Mouse (Mus musculus): ENCODE results near the gene Cmtm4. TPM values are rescaled to one million over a fixed set of nuclear protein-coding genes. Genes with fewer than 3 reads are reported as not detected.

Gene Cmtm4
- total RNA-seq, 1 experiment: 21.3 TPM

DNA sequence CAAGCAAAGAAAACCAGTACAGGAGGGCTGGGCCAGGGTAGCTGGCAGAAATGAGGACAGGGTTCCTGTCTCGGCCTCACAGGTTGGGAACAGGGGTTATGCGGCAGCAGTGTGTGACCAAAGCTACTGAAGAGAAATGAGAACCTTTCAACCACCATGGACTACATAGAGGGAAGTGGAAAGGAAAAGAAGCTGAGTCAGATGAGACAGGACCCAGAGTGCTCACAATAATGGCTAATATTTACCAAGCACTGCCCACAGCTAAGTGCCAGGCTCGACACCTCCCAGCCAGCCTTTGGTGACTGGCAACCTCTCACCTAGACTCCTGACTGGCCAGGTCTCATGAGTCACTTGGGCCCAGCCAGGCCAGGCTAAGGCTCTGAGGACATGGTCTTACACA is 11.6 kb downstream of the Cmtm4 start:
- Histone ChIP-seq H3K9me3 (ENCODE audit: control insufficient read depth, insufficient read depth, low read depth, low read length) (no peaks in the 10 kb centered on the region), H3K36me3 (ENCODE audit: control insufficient read depth, insufficient read depth, low read length, poor library complexity, severe bottlenecking) (no peaks in the 10 kb centered on the region), H3K9ac (ENCODE audit: insufficient read depth, low read depth, low read length, poor library complexity, severe bottlenecking) (no peak overlapping the region), H3K4me1 (ENCODE audit: control insufficient read depth in 2 of 2, insufficient read depth in 2 of 2, low read length in 2 of 2, poor library complexity in 1 of 2) (peaks cover 3 to 16% of the 10 kb centered on the region in 2 experiments; a peak in 3 of 4 replicates), H3K4me3 (ENCODE audit: insufficient read depth in 1 of 2, low read depth in 1 of 2, low read length in 2 of 2, poor library complexity in 1 of 2, severe bottlenecking in 1 of 2) (no peak overlapping the region), H3K27ac (ENCODE audit: insufficient read depth, low read depth, low read length, poor library complexity, severe bottlenecking) (no peak overlapping the region)
- TF ChIP-seq HCFC1 (IDR thresholded peaks at IDR 0.05; ENCODE audit: borderline replicate concordance, insufficient read depth, low read length): no peak
- no peak for TF ChIP-seq ZNF384 (IDR thresholded peaks at IDR 0.05; ENCODE audit: low read depth, low read length)
- no peak for TF ChIP-seq CHD2 (IDR thresholded peaks at IDR 0.05; ENCODE audit: low read depth, low read length)
- TF ChIP-seq MAFK (IDR thresholded peaks at IDR 0.05; ENCODE audit: insufficient read depth, low read depth, low read length): no peak
- no peak for TF ChIP-seq ZC3H11A (IDR thresholded peaks at IDR 0.05; ENCODE audit: borderline replicate concordance, low read depth, low read length)
- in situ Hi-C loops (cut with MboI; ENCODE audit: low sequenced_read_pairs in 2 of 2, unreplicated experiment in 2 of 2): no loop called here
- no peak for DNase-seq (ENCODE audit: low read depth, low spot score)

- Histone ChIP-seq H3K27ac (ENCODE audit: insufficient read depth, low read depth, low read length, poor library complexity, severe bottlenecking) (no peak overlapping the region), H3K36me3 (ENCODE audit: control insufficient read depth, insufficient read depth, low read length, poor library complexity, severe bottlenecking) (no peaks in the 10 kb centered on the region), H3K9ac (ENCODE audit: insufficient read depth, low read depth, low read length, poor library complexity, severe bottlenecking) (no peak overlapping the region), H3K4me1 (ENCODE audit: control insufficient read depth in 2 of 2, insufficient read depth in 2 of 2, low read length in 2 of 2, poor library complexity in 1 of 2) (peaks cover 3 to 16% of the 10 kb centered on the region in 2 experiments; a peak in 3 of 4 replicates), H3K9me3 (ENCODE audit: control insufficient read depth, insufficient read depth, low read depth, low read length) (no peaks in the 10 kb centered on the region), H3K4me3 (ENCODE audit: insufficient read depth in 1 of 2, low read depth in 1 of 2, low read length in 2 of 2, poor library complexity in 1 of 2, severe bottlenecking in 1 of 2) (no peak overlapping the region)
- no peak for TF ChIP-seq CHD2 (IDR thresholded peaks at IDR 0.05; ENCODE audit: low read depth, low read length)
- TF ChIP-seq ZC3H11A (IDR thresholded peaks at IDR 0.05; ENCODE audit: borderline replicate concordance, low read depth, low read length): no peak
- no peak for TF ChIP-seq HCFC1 (IDR thresholded peaks at IDR 0.05; ENCODE audit: borderline replicate concordance, insufficient read depth, low read length)
- no peak for TF ChIP-seq ZNF384 (IDR thresholded peaks at IDR 0.05; ENCODE audit: low read depth, low read length)
- no peak for TF ChIP-seq MAFK (IDR thresholded peaks at IDR 0.05; ENCODE audit: insufficient read depth, low read depth, low read length)
- in situ Hi-C loops (cut with MboI; ENCODE audit: low sequenced_read_pairs in 2 of 2, unreplicated experiment in 2 of 2): no loop called here
- DNase-seq (ENCODE audit: low read depth, low spot score): no peak
Observed at GRCm38 (mm10) chr8:104383296-104383695, 12.3 kb downstream of the Cmtm4 start.

DNA sequence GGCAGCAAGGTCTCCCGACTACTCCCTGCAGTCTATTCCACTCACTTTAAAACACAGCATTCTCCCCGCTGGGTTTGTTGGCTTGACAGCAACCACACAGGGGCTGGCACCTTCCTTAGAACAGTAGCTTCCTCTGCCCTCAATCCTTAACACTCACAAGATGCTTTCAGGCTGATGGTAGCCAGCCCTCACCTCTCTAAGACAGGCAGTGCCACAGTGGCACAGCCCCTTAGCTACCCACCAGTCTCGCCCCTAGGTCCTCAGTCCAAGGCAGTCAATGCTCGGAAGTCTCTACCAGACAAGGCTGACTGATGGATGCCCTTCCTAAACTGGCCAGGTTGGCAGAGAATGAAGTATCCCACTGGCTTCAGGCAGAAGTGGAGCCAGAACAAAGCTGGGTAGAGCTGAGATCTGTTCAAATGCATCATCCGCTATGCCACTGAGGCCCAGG is 14.6 kb downstream of the Cmtm4 start:
- Histone ChIP-seq H3K36me3 (ENCODE audit: control insufficient read depth, insufficient read depth, low read length, poor library complexity, severe bottlenecking) (no peaks in the 10 kb centered on the region), H3K9me3 (ENCODE audit: control insufficient read depth, insufficient read depth, low read depth, low read length) (no peaks in the 10 kb centered on the region), H3K4me3 (ENCODE audit: insufficient read depth in 1 of 2, low read depth in 1 of 2, low read length in 2 of 2, poor library complexity in 1 of 2, severe bottlenecking in 1 of 2) (no peak overlapping the region), H3K9ac (ENCODE audit: insufficient read depth, low read depth, low read length, poor library complexity, severe bottlenecking) (no peak overlapping the region), H3K4me1 (ENCODE audit: control insufficient read depth in 2 of 2, insufficient read depth in 2 of 2, low read length in 2 of 2, poor library complexity in 1 of 2) (peaks cover 5 to 12% of the 10 kb centered on the region in 2 experiments), H3K27ac (ENCODE audit: insufficient read depth, low read depth, low read length, poor library complexity, severe bottlenecking) (no peak overlapping the region)
- in situ Hi-C loops (cut with MboI; ENCODE audit: low sequenced_read_pairs in 2 of 2, unreplicated experiment in 2 of 2): no loop called here
- no peak for DNase-seq (ENCODE audit: low read depth, low spot score)
- no peak for TF ChIP-seq MAFK (IDR thresholded peaks at IDR 0.05; ENCODE audit: insufficient read depth, low read depth, low read length)
- no peak for TF ChIP-seq CHD2 (IDR thresholded peaks at IDR 0.05; ENCODE audit: low read depth, low read length)
- TF ChIP-seq HCFC1 (IDR thresholded peaks at IDR 0.05; ENCODE audit: borderline replicate concordance, insufficient read depth, low read length): no peak
- no peak for TF ChIP-seq ZC3H11A (IDR thresholded peaks at IDR 0.05; ENCODE audit: borderline replicate concordance, low read depth, low read length)
- TF ChIP-seq ZNF384 (IDR thresholded peaks at IDR 0.05; ENCODE audit: low read depth, low read length): no peak

DNA sequence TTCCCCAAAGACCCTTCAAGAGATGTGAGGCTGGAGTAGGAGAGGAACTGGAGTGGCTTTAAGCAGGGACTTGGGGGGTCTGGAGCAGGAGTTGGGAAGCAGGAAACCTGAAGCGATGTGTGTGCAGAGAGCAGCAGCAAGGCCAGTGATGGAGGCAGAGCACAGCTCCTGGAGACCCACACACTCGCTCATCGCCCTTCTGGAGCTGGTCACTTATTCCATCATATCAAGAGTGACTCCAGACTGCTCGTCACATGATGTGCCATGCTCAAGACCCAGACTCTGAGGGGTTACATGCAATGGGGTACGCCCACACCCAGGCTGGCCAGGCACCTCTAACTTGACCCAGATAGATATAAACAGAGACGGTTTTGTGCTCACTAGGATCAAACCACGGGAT is 15.3 kb downstream of the Cmtm4 start:
- no peaks in the 10 kb centered on the region for H3K9me3 ChIP-seq (ENCODE audit: control insufficient read depth, insufficient read depth, low read depth, low read length)
- H3K4me3 ChIP-seq (ENCODE audit: insufficient read depth in 1 of 2, low read depth in 1 of 2, low read length in 2 of 2, poor library complexity in 1 of 2, severe bottlenecking in 1 of 2): no peak overlapping the region
- no peak for DNase-seq (ENCODE audit: low read depth, low spot score)
- no peaks in the 10 kb centered on the region for H3K36me3 ChIP-seq (ENCODE audit: control insufficient read depth, insufficient read depth, low read length, poor library complexity, severe bottlenecking)
- TF ChIP-seq ZNF384 (IDR thresholded peaks at IDR 0.05; ENCODE audit: low read depth, low read length) (no peak), MAFK (IDR thresholded peaks at IDR 0.05; ENCODE audit: insufficient read depth, low read depth, low read length) (no peak), ZC3H11A (IDR thresholded peaks at IDR 0.05; ENCODE audit: borderline replicate concordance, low read depth, low read length) (no peak), HCFC1 (IDR thresholded peaks at IDR 0.05; ENCODE audit: borderline replicate concordance, insufficient read depth, low read length) (no peak), CHD2 (IDR thresholded peaks at IDR 0.05; ENCODE audit: low read depth, low read length) (no peak)
- peaks cover 5 to 17% of the 10 kb centered on the region in 2 experiments for H3K4me1 ChIP-seq (ENCODE audit: control insufficient read depth in 2 of 2, insufficient read depth in 2 of 2, low read length in 2 of 2, poor library complexity in 1 of 2)
- in situ Hi-C loops (cut with MboI; ENCODE audit: low sequenced_read_pairs in 2 of 2, unreplicated experiment in 2 of 2): no loop called here
- H3K9ac ChIP-seq (ENCODE audit: insufficient read depth, low read depth, low read length, poor library complexity, severe bottlenecking): 0 out of 2 replicates have a peak overlapping the region, but pooled peaks have one; percentile 10
- no peak overlapping the region for H3K27ac ChIP-seq (ENCODE audit: insufficient read depth, low read depth, low read length, poor library complexity, severe bottlenecking)

Measured in ES-E14 (cell line).